Mouse (Mus musculus) stomach, postnatal 0 days (tissue): ENCODE measurements around the gene Sema3a.

Experiments
- CTCF ChIP-seq: IDR thresholded peaks from 2 replicates; pipeline ENCODE4 v1.5.1; 2016; ENCODE audit warnings: antibody characterized with exemption, low read depth, mild to moderate bottlenecking, moderate library complexity
- EP300 ChIP-seq: optimal IDR thresholded peaks from 2 replicates; pipeline ENCODE3; 2016; ENCODE audit warnings: antibody characterized with exemption

GRCm38 (mm10) chr5:13384714-13385113 is 259.5 kb downstream of the Sema3a start:
- TF ChIP-seq CTCF = no peak
- no peak for TF ChIP-seq EP300
